Mouse (Mus musculus) hindbrain, embryonic 14.5 days (tissue): ENCODE data around the gene A930002H24Rik. TPM values are rescaled to one million over a fixed set of nuclear protein-coding genes. Genes with fewer than 3 reads are reported as not detected.

ENCODE experiments used
- ATAC-seq: fragments of 200-750 bp; cut with Nextera tagmentation; 2 replicates; pipeline ENCODE4 v1.8.0; 2017; ENCODE audit warnings: moderate number of reproducible peaks, mild to moderate bottlenecking, moderate TSS enrichment, moderate library complexity; ENCODE audit not compliant: low FRiP score
- DNase-seq: peaks from one replicate; pipeline ENCODE4 v3.0.0-alpha.2; 2015; ENCODE audit warnings: low spot score
- H3K27ac ChIP-seq: fragments of 300-500 bp; sonication (generic); 2 replicates; pipeline ENCODE4 v1.5.1; 2014; ENCODE audit warnings: mild to moderate bottlenecking, moderate library complexity
- H3K27me3 ChIP-seq: fragments of 300-500 bp; sonication (generic); 2 replicates; pipeline ENCODE4 v1.6.1; 2014; ENCODE audit warnings: mild to moderate bottlenecking, low read length, mixed read lengths; ENCODE audit not compliant: control insufficient read depth, insufficient read depth
- H3K36me3 ChIP-seq: fragments of 300-500 bp; sonication (generic); replicated peaks from 2 replicates; pipeline ENCODE4 v1.6.1; 2014; ENCODE audit not compliant: control insufficient read depth, insufficient read depth
- H3K4me1 ChIP-seq: fragments of 300-500 bp; sonication (generic); replicated peaks from 2 replicates; pipeline ENCODE4 v1.6.1; 2014; ENCODE audit warnings: antibody characterized with exemption, low read length, mixed read lengths; ENCODE audit not compliant: control insufficient read depth, insufficient read depth
- H3K4me2 ChIP-seq: fragments of 300-500 bp; sonication (generic); replicated peaks from 2 replicates; pipeline ENCODE4 v1.6.1; 2014; ENCODE audit warnings: mild to moderate bottlenecking, moderate library complexity
- H3K4me3 ChIP-seq: fragments of 300-500 bp; sonication (generic); replicated peaks from 2 replicates; pipeline ENCODE4 v1.5.1; 2014; ENCODE audit warnings: mild to moderate bottlenecking, low read length
- H3K9ac ChIP-seq: fragments of 300-500 bp; sonication (generic); 2 replicates; pipeline ENCODE4 v1.6.1; 2014
- H3K9me3 ChIP-seq: fragments of 300-500 bp; sonication (generic); 2 replicates; pipeline ENCODE4 v1.6.1; 2016; ENCODE audit warnings: low read length; ENCODE audit not compliant: control insufficient read depth
- WGBS: fragments of 180-500 bp; shearing (Covaris S2); extraction: QIAGEN DNeasy Blood & Tissue Kit; methylation state at CpG from one replicate; pipeline ENCODE4 v1.1.7; 2014; 5-methylcytosine and 5-hydroxymethylcytosine counted together
- polyA plus RNA-seq: library from polyadenylated mRNA; unstranded; fragments of >200 nt; fragmentation: Nextera tagmentation; extraction: Ambion mirVana; gene quantifications from 2 replicates; pipeline ENCODE4 v1.2.1, GENCODE M21; 2014

A930002H24Rik gene
- polyA plus RNA-seq, 1 experiment from 2014 or later = 3.0 TPM

GRCm38 (mm10) chr17:63842226-63842625, 21.4 kb downstream of the A930002H24Rik start:
- Histone ChIP-seq H3K36me3 (no peaks in the 10 kb centered on the region), H3K27me3 (no peaks in the 10 kb centered on the region), H3K4me3 (no peak overlapping the region), H3K4me2 (no peak overlapping the region), H3K27ac (no peak overlapping the region), H3K9me3 (no peaks in the 10 kb centered on the region), H3K4me1 (no peaks in the 10 kb centered on the region), H3K9ac (no peak overlapping the region)
- ATAC-seq (no peak), DNase-seq (no peak)
- 88% methylated on average over 1 of the region's 1 CpGs for WGBS

GRCm38 (mm10) chr17:63839636-63840269, 23.8 kb downstream of the A930002H24Rik start:
- no peaks in the 10 kb centered on the region for H3K27me3 ChIP-seq
- no peak overlapping the region for H3K9ac ChIP-seq
- ATAC-seq = no peak
- WGBS = 90% methylated on average over 3 of the region's 3 CpGs
- H3K4me1 ChIP-seq = no peaks in the 10 kb centered on the region
- H3K36me3 ChIP-seq = no peaks in the 10 kb centered on the region
- DNase-seq = no peak
- H3K4me2 ChIP-seq = no peak overlapping the region
- H3K4me3 ChIP-seq = no peak overlapping the region
- H3K9me3 ChIP-seq = no peaks in the 10 kb centered on the region
- H3K27ac ChIP-seq = no peak overlapping the region

- Histone ChIP-seq H3K27me3 (no peaks in the 10 kb centered on the region), H3K9me3 (no peaks in the 10 kb centered on the region), H3K27ac (no peak overlapping the region), H3K36me3 (no peaks in the 10 kb centered on the region), H3K9ac (no peak overlapping the region), H3K4me3 (no peak overlapping the region), H3K4me1 (no peaks in the 10 kb centered on the region), H3K4me2 (no peak overlapping the region)
- ATAC-seq = no peak
- 94% methylated on average over 8 of the region's 8 CpGs for WGBS
- DNase-seq = no peak
Measured at GRCm38 (mm10) chr17:63838144-63838543, 25.4 kb downstream of the A930002H24Rik start.

- H3K27ac ChIP-seq = no peak overlapping the region
- DNase-seq (no peak), ATAC-seq (no peak)
Measured at GRCm38 (mm10) chr17:63836641-63837040, 26.9 kb downstream of the A930002H24Rik start.

GRCm38 (mm10) chr17:63836223-63836622, 27.4 kb downstream of the A930002H24Rik start:
- H3K9me3 ChIP-seq = no peaks in the 10 kb centered on the region
- no peaks in the 10 kb centered on the region for H3K27me3 ChIP-seq
- 91% methylated on average over 2 of the region's 2 CpGs for WGBS
- no peaks in the 10 kb centered on the region for H3K4me1 ChIP-seq
- no peak for DNase-seq
- H3K36me3 ChIP-seq = no peaks in the 10 kb centered on the region
- H3K4me3 ChIP-seq = no peak overlapping the region
- H3K27ac ChIP-seq = no peak overlapping the region
- no peak overlapping the region for H3K4me2 ChIP-seq
- no peak for ATAC-seq
- H3K9ac ChIP-seq = no peak overlapping the region

More at GRCm38 (mm10) chr17:63836641-63837040, 26.9 kb downstream of the A930002H24Rik start:
- Histone ChIP-seq H3K36me3 (no peaks in the 10 kb centered on the region), H3K4me1 (no peaks in the 10 kb centered on the region), H3K4me2 (no peak overlapping the region), H3K27me3 (no peaks in the 10 kb centered on the region), H3K9ac (no peak overlapping the region), H3K4me3 (no peak overlapping the region), H3K9me3 (no peaks in the 10 kb centered on the region)
- 88% methylated on average over 8 of the region's 8 CpGs for WGBS

GRCm38 (mm10) chr17:63831550-63831949, 32.0 kb downstream of the A930002H24Rik start:
- no peak overlapping the region for H3K4me2 ChIP-seq
- H3K9me3 ChIP-seq = no peaks in the 10 kb centered on the region
- DNase-seq (no peak), ATAC-seq (no peak)
- H3K4me1 ChIP-seq = no peaks in the 10 kb centered on the region
- H3K27me3 ChIP-seq = no peaks in the 10 kb centered on the region
- no peak overlapping the region for H3K4me3 ChIP-seq
- H3K27ac ChIP-seq = no peak overlapping the region
- H3K9ac ChIP-seq = no peak overlapping the region
- no peaks in the 10 kb centered on the region for H3K36me3 ChIP-seq
- 58% methylated on average over 4 of the region's 4 CpGs for WGBS

- Histone ChIP-seq H3K4me2 (no peak overlapping the region), H3K27ac (no peak overlapping the region), H3K9ac (no peak overlapping the region), H3K9me3 (no peaks in the 10 kb centered on the region), H3K36me3 (no peaks in the 10 kb centered on the region), H3K4me3 (no peak overlapping the region), H3K27me3 (no peaks in the 10 kb centered on the region), H3K4me1 (no peaks in the 10 kb centered on the region)
- no peak for ATAC-seq
- no peak for DNase-seq
- WGBS = 67% methylated on average over 5 of the region's 5 CpGs
Measured at GRCm38 (mm10) chr17:63828561-63829332, 34.8 kb downstream of the A930002H24Rik start.

- ATAC-seq (no peak), DNase-seq (no peak)
- no peak overlapping the region for H3K4me2 ChIP-seq
- no peaks in the 10 kb centered on the region for H3K4me1 ChIP-seq
- H3K4me3 ChIP-seq = no peak overlapping the region
- WGBS = 86% methylated on average over 7 of the region's 7 CpGs
- H3K27me3 ChIP-seq = no peaks in the 10 kb centered on the region
- H3K9me3 ChIP-seq = no peaks in the 10 kb centered on the region
- H3K36me3 ChIP-seq = no peaks in the 10 kb centered on the region
- H3K27ac ChIP-seq = no peak overlapping the region
- no peak overlapping the region for H3K9ac ChIP-seq
Measured at GRCm38 (mm10) chr17:63826767-63827166, 36.8 kb downstream of the A930002H24Rik start.

- no peaks in the 10 kb centered on the region for H3K27me3 ChIP-seq
Measured at GRCm38 (mm10) chr17:63826196-63826595, 37.4 kb downstream of the A930002H24Rik start.

More at GRCm38 (mm10) chr17:63826196-63826595, 37.4 kb downstream of the A930002H24Rik start:
- WGBS = 89% methylated on average over 8 of the region's 8 CpGs
- H3K36me3 ChIP-seq = no peaks in the 10 kb centered on the region
- DNase-seq (no peak), ATAC-seq (no peak)
- no peak overlapping the region for H3K9ac ChIP-seq
- no peak overlapping the region for H3K4me2 ChIP-seq
- H3K27ac ChIP-seq = no peak overlapping the region
- H3K4me3 ChIP-seq = no peak overlapping the region
- H3K9me3 ChIP-seq = no peaks in the 10 kb centered on the region
- no peaks in the 10 kb centered on the region for H3K4me1 ChIP-seq
